Mouse (Mus musculus): Measurements from ENCODE around the gene Atp5e.

DNA sequence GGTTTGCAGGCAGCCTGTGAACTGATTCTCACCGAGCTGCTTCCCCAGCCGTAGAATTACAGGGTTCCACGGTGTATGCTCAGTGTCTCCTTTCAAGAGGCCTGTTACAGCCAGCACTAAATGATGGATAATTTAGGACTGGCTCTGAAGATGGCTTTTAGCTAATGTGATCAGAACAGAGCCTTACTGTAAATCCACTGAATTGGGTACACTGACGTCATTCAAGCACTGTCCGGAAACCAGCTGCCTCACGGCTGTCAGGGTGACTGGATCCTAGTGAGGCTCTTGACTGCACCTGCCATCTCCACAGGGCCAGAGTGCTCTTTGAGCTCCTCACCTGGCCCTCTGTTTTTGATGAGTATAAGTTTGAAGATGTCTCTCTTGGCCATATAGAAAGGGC lies 42.8 kb downstream of the Atp5e start:
- TF ChIP-seq CTCF (IDR thresholded peaks at IDR 0.05; ENCODE audit: low read depth) = no peak
- no peak for TF ChIP-seq EP300 (optimal IDR thresholded peaks at IDR 0.05)

Measured in stomach, postnatal 0 days (tissue).